Mouse (Mus musculus) heart, adult 2 months (tissue): ENCODE measurements around the gene Gm11444.

Source experiments
- CTCF ChIP-seq: fragments of 200-600 bp; IDR thresholded peaks from 2 replicates; pipeline ENCODE4 v1.8.1; 2022; ENCODE audit warnings: antibody characterized with exemption, mild to moderate bottlenecking, moderate library complexity
- EP300 ChIP-seq: fragments of 200-500 bp; IDR thresholded peaks from 2 replicates; pipeline ENCODE4 v1.6.1; 2011; ENCODE audit warnings: low read depth, low read length, control low read depth; ENCODE audit not compliant: insufficient read depth
- POLR2A ChIP-seq: fragments of 200-500 bp; IDR thresholded peaks from 2 replicates; pipeline ENCODE4 v1.6.1; 2011; ENCODE audit warnings: mild to moderate bottlenecking, low read depth, low read length, control low read depth; ENCODE audit not compliant: insufficient read depth

- no peak for TF ChIP-seq CTCF
- TF ChIP-seq POLR2A, result no peak
- TF ChIP-seq EP300, result no peak
Observed at GRCm38 (mm10) chr11:85816471-85816870, 33.7 kb downstream of the Gm11444 start.
